Mouse (Mus musculus) lung, embryonic 14.5 days (tissue): ENCODE results near the gene Arfgef2. TPM values are rescaled to one million over a fixed set of nuclear protein-coding genes. Genes with fewer than 3 reads are reported as not detected.
A peak's percentile ranks its signal among the peaks of the same experiment; 100 is the strongest.

ENCODE experiments used
- ATAC-seq: fragments of 200-750 bp; cut with Nextera tagmentation; 2 replicates; pipeline ENCODE4 v1.8.0; 2017; ENCODE audit warnings: mild to moderate bottlenecking, moderate TSS enrichment, moderate library complexity; ENCODE audit not compliant: insufficient read depth
- DNase-seq: peaks from one replicate; pipeline ENCODE4 v3.0.0-alpha.2; 2015
- H3K27ac ChIP-seq: fragments of 300-500 bp; sonication (generic); 2 replicates; pipeline ENCODE4 v1.5.1; 2014; ENCODE audit warnings: low read depth, mild to moderate bottlenecking, moderate library complexity
- H3K27me3 ChIP-seq: fragments of 300-500 bp; sonication (generic); 2 replicates; pipeline ENCODE4 v1.6.1; 2014; ENCODE audit warnings: low read length, control low read depth; ENCODE audit not compliant: insufficient read depth
- H3K36me3 ChIP-seq: fragments of 300-500 bp; sonication (generic); 2 replicates; pipeline ENCODE4 v1.6.1; 2014; ENCODE audit warnings: control low read depth; ENCODE audit not compliant: insufficient read depth
- H3K4me1 ChIP-seq: fragments of 300-500 bp; sonication (generic); 2 replicates; pipeline ENCODE4 v1.6.1; 2014; ENCODE audit warnings: antibody characterized with exemption, control low read depth; ENCODE audit not compliant: insufficient read depth
- H3K4me2 ChIP-seq: fragments of 300-500 bp; sonication (generic); 2 replicates; pipeline ENCODE4 v1.6.1; 2014; ENCODE audit warnings: mild to moderate bottlenecking
- H3K4me3 ChIP-seq: fragments of 300-500 bp; sonication (generic); 2 replicates; pipeline ENCODE4 v1.5.1; 2014; ENCODE audit warnings: low read depth, low read length
- H3K9ac ChIP-seq: fragments of 300-500 bp; sonication (generic); 2 replicates; pipeline ENCODE4 v1.6.1; 2014
- H3K9me3 ChIP-seq: fragments of 300-500 bp; sonication (generic); 2 replicates; pipeline ENCODE4 v1.6.1; 2016; ENCODE audit warnings: low read depth, low read length, control low read depth
- CTCF ChIP-seq: IDR thresholded peaks from 2 replicates; pipeline ENCODE4 v1.5.1; 2016; ENCODE audit warnings: antibody characterized with exemption, low read depth
- WGBS: fragments of 180-500 bp; shearing (Covaris S2); extraction: QIAGEN DNeasy Blood & Tissue Kit; methylation state at CpG from one replicate; pipeline ENCODE4 v1.1.7; 2014; 5-methylcytosine and 5-hydroxymethylcytosine counted together
- polyA plus RNA-seq: library from polyadenylated mRNA; unstranded; fragments of >200 nt; fragmentation: Nextera tagmentation; extraction: Ambion mirVana; gene quantifications from 2 replicates; pipeline ENCODE4 v1.2.1, GENCODE M21; 2014

Gene Arfgef2
- polyA plus RNA-seq, 1 experiment from 2014 or later: 6.9 TPM

DNA sequence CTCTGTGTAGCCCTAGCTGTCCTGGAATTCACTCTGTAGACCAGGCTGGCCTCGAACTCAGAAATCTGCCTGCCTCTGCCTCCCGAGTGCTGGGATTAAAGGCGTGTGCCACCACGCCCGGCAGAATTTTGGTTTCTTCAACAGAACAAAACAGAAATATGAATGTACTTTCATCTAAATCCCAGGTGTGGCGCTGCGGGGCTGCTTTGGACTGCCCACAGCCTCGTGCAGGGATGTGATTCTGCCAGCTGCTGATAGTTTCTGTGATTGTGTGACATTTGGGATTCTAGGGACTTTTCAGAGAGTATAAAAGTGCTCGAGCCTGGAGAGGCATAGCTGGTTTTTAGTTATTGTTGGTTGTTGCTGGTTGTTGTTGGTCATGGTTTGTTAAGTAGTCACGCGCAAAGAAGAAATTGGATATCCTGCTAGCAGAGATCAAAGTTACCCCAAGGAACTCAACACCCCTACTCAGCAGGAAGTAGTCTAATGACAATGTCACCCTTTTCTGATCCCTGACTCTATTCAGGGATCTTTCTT is 30.0 kb upstream of the Arfgef2 start:
- Histone ChIP-seq H3K4me1 (no peaks in the 10 kb centered on the region), H3K36me3 (no peaks in the 10 kb centered on the region), H3K4me2 (no peak overlapping the region), H3K27me3 (no peaks in the 10 kb centered on the region), H3K27ac (no peak overlapping the region), H3K9me3 (no peaks in the 10 kb centered on the region), H3K4me3 (no peak overlapping the region), H3K9ac (no peak overlapping the region)
- TF ChIP-seq CTCF: 0 out of 2 replicates have a peak, but pooled peaks have one; percentile 4
- DNase-seq: no peak
- no peak for ATAC-seq
- WGBS: 72% methylated on average over 11 of the region's 11 CpGs

DNA sequence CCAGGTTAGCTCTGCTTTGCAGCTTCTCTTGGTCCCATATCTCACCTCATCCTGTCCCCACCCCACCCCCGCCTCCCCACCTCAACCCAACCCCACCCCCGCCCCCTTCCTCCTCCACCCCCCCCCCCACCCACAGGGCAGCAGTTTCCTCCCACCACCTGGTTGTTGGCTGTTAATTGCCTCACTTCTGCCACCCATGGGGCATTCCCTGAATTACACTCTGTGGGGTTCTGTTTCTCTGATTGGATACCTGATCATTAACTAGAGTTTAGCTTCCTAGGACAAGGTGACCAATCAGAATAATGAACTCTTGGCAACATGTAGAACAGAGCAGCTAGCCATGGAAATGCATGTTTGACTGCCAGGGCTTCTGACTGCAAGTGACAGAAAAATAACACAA is 29.1 kb upstream of the Arfgef2 start:
- Histone ChIP-seq H3K4me3 (no peak overlapping the region), H3K9me3 (no peaks in the 10 kb centered on the region), H3K36me3 (no peaks in the 10 kb centered on the region), H3K4me2 (no peak overlapping the region), H3K9ac (no peak overlapping the region), H3K27ac (no peak overlapping the region), H3K27me3 (no peaks in the 10 kb centered on the region), H3K4me1 (no peaks in the 10 kb centered on the region)
- peak; percentile 46; the same call in 1 of the 2 replicates for TF ChIP-seq CTCF
- DNase-seq (peak; percentile 45), ATAC-seq (no peak)
- WGBS: 30% methylated on average over 1 of the region's 2 CpGs

DNA sequence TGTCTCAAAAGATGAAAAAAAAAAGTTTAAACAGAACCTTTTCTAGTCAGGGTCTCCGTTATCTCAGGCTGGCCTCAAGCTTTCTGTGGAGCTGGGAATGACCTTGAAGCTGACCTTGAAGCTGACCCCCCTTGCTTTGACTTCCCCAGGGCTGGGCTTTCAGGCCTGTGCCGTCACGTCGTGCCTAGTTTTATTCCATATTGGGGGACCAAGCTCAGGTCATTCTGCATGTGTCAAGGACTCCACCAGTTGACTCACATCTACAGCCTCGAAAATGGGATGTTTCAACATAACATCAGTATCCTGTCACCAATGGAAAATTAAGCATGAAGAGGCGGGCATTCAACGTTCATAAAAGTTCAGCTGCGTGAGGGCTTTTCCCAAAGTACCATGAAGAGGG is 25.4 kb upstream of the Arfgef2 start:
- H3K36me3 ChIP-seq: no peaks in the 10 kb centered on the region
- no peak overlapping the region for H3K27ac ChIP-seq
- H3K9me3 ChIP-seq: no peaks in the 10 kb centered on the region
- DNase-seq (no peak), ATAC-seq (no peak)
- TF ChIP-seq CTCF: no peak
- WGBS: 71% methylated on average over 8 of the region's 8 CpGs
- H3K4me1 ChIP-seq: no peaks in the 10 kb centered on the region
- H3K4me3 ChIP-seq: no peak overlapping the region
- no peak overlapping the region for H3K9ac ChIP-seq
- H3K4me2 ChIP-seq: no peak overlapping the region
- no peaks in the 10 kb centered on the region for H3K27me3 ChIP-seq

DNA sequence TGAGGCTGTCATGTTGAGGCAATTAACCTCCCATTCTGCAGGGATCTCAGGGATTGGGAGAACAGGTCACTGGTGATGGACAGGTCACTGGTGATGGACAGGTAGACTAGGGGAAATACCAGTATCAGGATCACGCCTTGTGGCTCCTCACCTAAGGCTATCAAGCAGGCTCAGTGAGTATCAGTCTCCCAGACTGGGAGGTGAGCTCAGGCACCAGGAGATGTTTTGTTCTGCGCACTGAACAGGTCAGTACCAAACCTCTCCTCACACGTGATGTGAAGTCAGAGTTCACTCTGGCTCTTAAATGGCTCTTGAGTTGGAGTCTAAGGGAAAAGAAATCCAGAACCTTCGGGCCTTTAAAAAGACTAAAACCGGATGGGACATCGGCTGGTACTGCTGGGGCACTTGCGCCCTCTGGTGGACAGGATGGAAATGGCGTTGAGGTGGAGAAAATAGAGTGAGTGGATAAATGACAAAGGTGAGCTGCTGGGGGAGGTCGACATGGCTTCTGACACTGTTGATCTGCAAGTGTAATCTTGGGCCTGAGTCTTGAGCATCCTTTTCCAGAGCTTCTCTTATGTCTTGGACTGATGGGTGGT is 24.3 kb upstream of the Arfgef2 start:
- Histone ChIP-seq H3K4me2 (no peak overlapping the region), H3K4me3 (no peak overlapping the region), H3K27me3 (no peaks in the 10 kb centered on the region), H3K9me3 (no peaks in the 10 kb centered on the region), H3K4me1 (no peaks in the 10 kb centered on the region), H3K9ac (no peak overlapping the region), H3K36me3 (no peaks in the 10 kb centered on the region), H3K27ac (no peak overlapping the region)
- peak; percentile 38; the same call in 1 of the 2 replicates for ATAC-seq
- WGBS: 13% methylated on average over 9 of the region's 9 CpGs
- TF ChIP-seq CTCF: peak; percentile 98
- DNase-seq: peak; percentile 85

DNA sequence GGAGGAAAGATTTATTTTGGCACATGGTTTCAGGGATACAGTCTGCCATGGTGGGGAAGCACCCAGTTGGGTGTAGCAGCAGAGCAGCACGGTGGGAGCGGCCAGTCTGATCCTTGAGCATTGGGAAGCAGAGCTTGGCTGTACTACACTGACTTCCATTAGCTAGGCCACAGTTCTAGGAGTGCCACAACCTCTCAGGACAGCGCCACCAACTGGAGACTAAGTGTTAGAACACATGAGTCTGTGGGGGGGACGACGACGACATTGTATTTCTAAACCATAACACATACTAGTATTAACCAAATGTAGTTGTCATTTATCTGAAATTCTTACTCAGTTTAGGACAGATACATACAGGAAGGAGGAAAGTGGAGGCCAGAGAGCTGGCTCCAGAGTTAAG is 21.0 kb upstream of the Arfgef2 start:
- Histone ChIP-seq H3K27ac (no peak overlapping the region), H3K4me3 (no peak overlapping the region), H3K4me1 (no peaks in the 10 kb centered on the region), H3K9ac (no peak overlapping the region), H3K27me3 (no peaks in the 10 kb centered on the region), H3K36me3 (no peaks in the 10 kb centered on the region), H3K9me3 (no peaks in the 10 kb centered on the region), H3K4me2 (no peak overlapping the region)
- DNase-seq (no peak), ATAC-seq (no peak)
- 78% methylated on average over 6 of the region's 6 CpGs for WGBS
- TF ChIP-seq CTCF: peak; percentile 40

DNA sequence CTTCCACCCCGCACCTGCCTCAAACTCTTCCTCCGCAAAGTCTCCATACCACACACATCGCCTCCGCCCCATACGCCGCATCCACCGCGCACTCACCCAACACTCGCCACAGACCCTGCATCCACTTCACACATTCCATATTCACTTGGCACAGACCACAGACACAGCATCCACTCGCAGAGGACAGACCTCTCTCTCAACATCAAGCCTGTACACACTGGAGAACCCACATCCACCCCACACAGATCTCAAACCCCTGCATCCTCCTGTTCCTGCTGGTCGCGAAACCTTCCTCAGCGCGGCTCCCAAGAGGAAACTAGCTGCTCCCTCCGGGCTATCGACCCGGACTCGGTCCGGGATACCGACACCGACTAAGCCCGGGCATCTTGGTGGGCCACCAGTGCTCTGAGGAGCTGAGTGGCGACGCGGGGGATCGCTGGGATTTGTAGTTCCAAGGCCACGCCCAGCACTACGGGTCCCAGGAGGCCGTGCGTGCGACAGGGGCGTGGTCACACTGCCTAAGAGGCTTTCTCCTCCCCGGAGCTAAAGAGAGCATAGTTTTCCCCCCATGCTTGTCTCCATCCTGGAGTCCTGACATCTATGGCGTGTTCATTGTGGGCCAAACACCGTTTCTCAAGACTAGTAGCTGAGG is 18.9 kb upstream of the Arfgef2 start:
- 0% methylated on average over 35 of the region's 35 CpGs for WGBS
- DNase-seq (peak; percentile 98), ATAC-seq (peak; percentile 97)
- no peaks in the 10 kb centered on the region for H3K27me3 ChIP-seq
- no peaks in the 10 kb centered on the region for H3K4me1 ChIP-seq
- peak overlapping the region; percentile 84 for H3K4me2 ChIP-seq
- H3K9ac ChIP-seq: peak overlapping the region; percentile 71
- no peak overlapping the region for H3K27ac ChIP-seq
- H3K4me3 ChIP-seq: peak overlapping the region; percentile 70
- H3K9me3 ChIP-seq: no peaks in the 10 kb centered on the region
- TF ChIP-seq CTCF: peak; percentile 6; the same call in 1 of the 2 replicates
- no peaks in the 10 kb centered on the region for H3K36me3 ChIP-seq

DNA sequence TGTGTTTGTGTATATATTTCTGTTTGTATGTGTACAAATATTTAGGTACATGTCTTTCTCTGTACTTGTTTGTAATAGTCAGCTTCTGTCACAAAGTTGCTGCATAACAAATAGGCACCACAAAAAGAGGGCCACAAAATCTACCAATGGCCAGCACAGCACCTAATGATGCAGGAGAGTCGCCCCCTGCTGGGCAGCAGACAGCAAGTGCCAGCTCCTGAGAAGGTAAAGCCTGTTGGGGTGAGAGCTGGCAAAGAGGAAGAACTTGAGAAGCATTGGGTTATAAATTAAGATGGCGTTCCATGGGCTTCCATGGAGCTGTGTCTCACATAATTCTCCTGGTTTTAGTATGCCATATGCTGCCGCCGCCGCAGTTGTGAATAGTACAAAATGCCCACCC is 13.7 kb upstream of the Arfgef2 start:
- Histone ChIP-seq H3K27me3 (no peaks in the 10 kb centered on the region), H3K4me3 (no peak overlapping the region), H3K4me1 (0 out of 2 replicates have a peak, but pooled peaks cover 4% of the 10 kb centered on the region), H3K9me3 (no peaks in the 10 kb centered on the region), H3K9ac (no peak overlapping the region), H3K36me3 (peaks cover 6% of the 10 kb centered on the region), H3K4me2 (no peak overlapping the region), H3K27ac (no peak overlapping the region)
- peak; percentile 43 for TF ChIP-seq CTCF
- DNase-seq (peak; percentile 29), ATAC-seq (no peak)
- WGBS: 79% methylated on average over 5 of the region's 5 CpGs
